ENCODE assay signal across 25 mouse cellular contexts in genomic region chr6:118171386-118171785, GRCm38 (mm10). TPM values are rescaled to one million over a fixed set of nuclear protein-coding genes. Genes with fewer than 3 reads are reported as not detected.
DNase-seq lines count a peak whose midpoint lies in the region; ATAC-seq and TF ChIP-seq lines count a peak whose summit lies in the region.
"Had no signal": no experiment of that assay in that cellular context is flagged by ENCODE, and none has a peak within 500 bp of the region (broad histone marks: within the 10 kb centered on the region; RNA-seq: fewer than 3 reads in every experiment).

No protein-coding gene starts in this region.

- peak; percentile 28 for DNase-seq in forebrain, embryonic 11.5 days (ENCODE audit: low spot score)
- DNase-seq in forebrain, postnatal 0 days = no peak
- peak; percentile 66 for DNase-seq in heart, embryonic 10.5 days (ENCODE audit: low spot score)
- DNase-seq in heart, adult 8-10 months (ENCODE audit: low spot score) = no peak
- peak; percentile 19 for DNase-seq in lung, postnatal 0 days (ENCODE audit: low spot score)
- no peak for DNase-seq in lung, postnatal 14 days
- DNase-seq: adrenal gland, adult 8-10 months; adrenal gland, postnatal 14 days; adrenal gland, postnatal 36 days; B cell, adult 2 months; cerebellum, adult 11-12 months; cerebellum, adult 2 months; cerebellum, adult 9-10 months; cerebellum, postnatal 10 days; cerebellum, postnatal 25 days had no signal

- H3K9ac ChIP-seq in forebrain, embryonic 11.5 days (ENCODE audit: low read length) = no peak overlapping the region
- no peak overlapping the region for H3K9ac ChIP-seq in forebrain, postnatal 0 days
- H3K9ac ChIP-seq in lung, postnatal 0 days (replicated peaks; ENCODE audit: low read depth) = no peak overlapping the region
- H3K9ac ChIP-seq: embryonic facial prominence, embryonic 12.5 days; forebrain, embryonic 12.5 days had no signal

- no peak for ATAC-seq in forebrain, embryonic 11.5 days (replicated peaks; ENCODE audit: low FRiP score)
- ATAC-seq in forebrain, postnatal 0 days = no peak
- ATAC-seq in lung, postnatal 0 days = peak; percentile 71; the same call in 1 of the 2 replicates
- ATAC-seq: activated CD4-positive, CD25-positive, alpha-beta regulatory T cell, adult 4 months; CD4-positive, CD25-positive, alpha-beta regulatory T cell, adult 4 months; forebrain, embryonic 14.5 days; forebrain, embryonic 16.5 days; Patski had no signal

- no peak for TF ChIP-seq CTCF in forebrain, postnatal 0 days (IDR thresholded peaks at IDR 0.05; ENCODE audit: low read depth)
- TF ChIP-seq CTCF in lung, postnatal 0 days (IDR thresholded peaks at IDR 0.05) = no peak

- 87% methylated on average over 7 of the region's 7 CpGs for WGBS in forebrain, embryonic 11.5 days
- WGBS in forebrain, postnatal 0 days = 89% methylated on average over 7 of the region's 7 CpGs
- WGBS in heart, embryonic 10.5 days = 91% methylated on average over 7 of the region's 7 CpGs
- WGBS in lung, postnatal 0 days = 84% methylated on average over 7 of the region's 7 CpGs

- no peak overlapping the region for H3K4me3 ChIP-seq in forebrain, embryonic 11.5 days (ENCODE audit: low read depth, low read length)
- H3K4me3 ChIP-seq in forebrain, postnatal 0 days (ENCODE audit: low read depth, low read length) = no peak overlapping the region
- no peak overlapping the region for H3K4me3 ChIP-seq in heart, embryonic 10.5 days
- H3K4me3 ChIP-seq in lung, postnatal 0 days (ENCODE audit: low read depth, low read length) = no peak overlapping the region
- H3K4me3 ChIP-seq: embryonic facial prominence, embryonic 10.5 days; embryonic facial prominence, embryonic 12.5 days; forebrain, embryonic 12.5 days had no signal

- H3K9me3 ChIP-seq in forebrain, embryonic 11.5 days (ENCODE audit: control insufficient read depth, low read length) = no peaks in the 10 kb centered on the region
- H3K9me3 ChIP-seq in forebrain, postnatal 0 days (ENCODE audit: low read length) = no peaks in the 10 kb centered on the region
- no peaks in the 10 kb centered on the region for H3K9me3 ChIP-seq in heart, embryonic 10.5 days
- no peaks in the 10 kb centered on the region for H3K9me3 ChIP-seq in lung, postnatal 0 days (ENCODE audit: low read length)
- H3K9me3 ChIP-seq: embryonic facial prominence, embryonic 10.5 days; embryonic facial prominence, embryonic 12.5 days; forebrain, embryonic 12.5 days; G1E had no signal

- no peak overlapping the region for H3K27ac ChIP-seq in forebrain, embryonic 11.5 days (ENCODE audit: low read depth, low read length)
- no peak overlapping the region for H3K27ac ChIP-seq in forebrain, postnatal 0 days (ENCODE audit: low read depth, low read length)
- no peak overlapping the region for H3K27ac ChIP-seq in heart, embryonic 10.5 days
- H3K27ac ChIP-seq in lung, postnatal 0 days (ENCODE audit: low read length) = peak overlapping the region; percentile 7; the same call in 1 of the 2 replicates
- H3K27ac ChIP-seq: embryonic facial prominence, embryonic 10.5 days; embryonic facial prominence, embryonic 12.5 days; forebrain, embryonic 12.5 days had no signal

- no peak overlapping the region for H3K4me2 ChIP-seq in forebrain, embryonic 11.5 days (ENCODE audit: low read depth, low read length, severe bottlenecking)
- no peak overlapping the region for H3K4me2 ChIP-seq in forebrain, postnatal 0 days (ENCODE audit: low read depth)
- H3K4me2 ChIP-seq in lung, postnatal 0 days (replicated peaks; ENCODE audit: low read depth, low read length) = no peak overlapping the region
- H3K4me2 ChIP-seq: embryonic facial prominence, embryonic 12.5 days; forebrain, embryonic 12.5 days had no signal

- no peaks in the 10 kb centered on the region for H3K36me3 ChIP-seq in forebrain, embryonic 11.5 days (ENCODE audit: control insufficient read depth, insufficient read depth, low read length)
- H3K36me3 ChIP-seq in forebrain, postnatal 0 days (ENCODE audit: insufficient read depth) = no peaks in the 10 kb centered on the region
- no peaks in the 10 kb centered on the region for H3K36me3 ChIP-seq in heart, embryonic 10.5 days
- no peaks in the 10 kb centered on the region for H3K36me3 ChIP-seq in lung, postnatal 0 days (ENCODE audit: insufficient read depth, low read length)
- H3K36me3 ChIP-seq: embryonic facial prominence, embryonic 10.5 days; embryonic facial prominence, embryonic 12.5 days; forebrain, embryonic 12.5 days; G1E had no signal

- H3K27me3 ChIP-seq in forebrain, embryonic 11.5 days (ENCODE audit: control insufficient read depth, insufficient read depth, low read length) = no peaks in the 10 kb centered on the region
- no peaks in the 10 kb centered on the region for H3K27me3 ChIP-seq in forebrain, postnatal 0 days (ENCODE audit: insufficient read depth, low read length)
- no peaks in the 10 kb centered on the region for H3K27me3 ChIP-seq in heart, embryonic 10.5 days (ENCODE audit: insufficient read depth, poor library complexity, severe bottlenecking)
- H3K27me3 ChIP-seq in lung, postnatal 0 days (replicated peaks; ENCODE audit: insufficient read depth, low read length) = no peaks in the 10 kb centered on the region
- H3K27me3 ChIP-seq: embryonic facial prominence, embryonic 12.5 days; forebrain, embryonic 12.5 days had no signal

- no peak for TF ChIP-seq EP300 in lung, postnatal 0 days (IDR thresholded peaks at IDR 0.05)

- no peaks in the 10 kb centered on the region for H3K4me1 ChIP-seq in forebrain, embryonic 11.5 days (replicated peaks; ENCODE audit: control insufficient read depth, insufficient read depth, low read length)
- no peaks in the 10 kb centered on the region for H3K4me1 ChIP-seq in forebrain, postnatal 0 days (ENCODE audit: insufficient read depth)
- no peaks in the 10 kb centered on the region for H3K4me1 ChIP-seq in heart, embryonic 10.5 days
- H3K4me1 ChIP-seq in lung, postnatal 0 days (ENCODE audit: insufficient read depth, low read depth, low read length) = no peaks in the 10 kb centered on the region
- H3K4me1 ChIP-seq: embryonic facial prominence, embryonic 10.5 days; embryonic facial prominence, embryonic 12.5 days; forebrain, embryonic 12.5 days had no signal

RNA-seq across cellular contexts. Expression of gene Ret, which starts 26.1 kb away (rescaled TPM):
- 0.39 and 0.43 TPM in 2 replicates for polyA plus RNA-seq in forebrain, embryonic 11.5 days (2014; fragmentation: Nextera tagmentation; extraction: Ambion mirVana)
- 6.8 and 11.3 TPM in 2 replicates for total RNA-seq in forebrain, postnatal 0 days (2014; rRNA removed)
- polyA plus RNA-seq in forebrain, postnatal 0 days (2015; fragmentation: Nextera tagmentation; extraction: Ambion mirVana) = 2.1 and 3.8 TPM in 2 replicates
- 0.06 and 1.3 TPM in 2 replicates for polyA plus RNA-seq in heart, embryonic 10.5 days (2016; fragmentation: Nextera tagmentation; extraction: Ambion mirVana)
- total RNA-seq in heart, adult 8-10 months (2022) = 1 to 10 TPM; 1.8 to 5.5 (median 4.3) TPM
- polyA plus RNA-seq in lung, postnatal 0 days (2015; fragmentation: Nextera tagmentation; extraction: Ambion mirVana) = 0.98 and 1.3 TPM in 2 replicates
- total RNA-seq: CH12.LX had no signal
- polyA plus RNA-seq: G1E had no signal

RNA-seq across cellular contexts. Expression of gene Csgalnact2, which starts 32.4 kb away (rescaled TPM):
- 8.1 and 9.3 TPM in 2 replicates for polyA plus RNA-seq in forebrain, embryonic 11.5 days (2014; fragmentation: Nextera tagmentation; extraction: Ambion mirVana)
- 18.1 and 20.4 TPM in 2 replicates for total RNA-seq in forebrain, postnatal 0 days (2014; rRNA removed)
- 8.6 and 11.1 TPM in 2 replicates for polyA plus RNA-seq in forebrain, postnatal 0 days (2015; fragmentation: Nextera tagmentation; extraction: Ambion mirVana)
- 7.3 and 10.5 TPM in 2 replicates for polyA plus RNA-seq in heart, embryonic 10.5 days (2016; fragmentation: Nextera tagmentation; extraction: Ambion mirVana)
- 10 to 100 TPM; 18.7 to 20.1 (median 19.6) TPM for total RNA-seq in heart, adult 8-10 months (2022)
- 35.2 and 36.6 TPM in 2 replicates for polyA plus RNA-seq in lung, postnatal 0 days (2015; fragmentation: Nextera tagmentation; extraction: Ambion mirVana)

Comparison
In these comparisons a context has a peak if more than half of its experiments do, and no peak if none do; other contexts are left out.
1. DNase-seq: peak in forebrain, embryonic 11.5 days (single experiment), heart, embryonic 10.5 days (single experiment) and lung, postnatal 0 days (single experiment); none in forebrain, postnatal 0 days (single experiment), heart, adult 8-10 months (single experiment) and lung, postnatal 14 days (single experiment).